Mouse (Mus musculus): Measurements from ENCODE around the gene Mt1. TPM values are rescaled to one million over a fixed set of nuclear protein-coding genes. Genes with fewer than 3 reads are reported as not detected.

The Mt1 gene
- polyA plus RNA-seq, 1 experiment from 2014 or later, result 86.0 TPM

DNA sequence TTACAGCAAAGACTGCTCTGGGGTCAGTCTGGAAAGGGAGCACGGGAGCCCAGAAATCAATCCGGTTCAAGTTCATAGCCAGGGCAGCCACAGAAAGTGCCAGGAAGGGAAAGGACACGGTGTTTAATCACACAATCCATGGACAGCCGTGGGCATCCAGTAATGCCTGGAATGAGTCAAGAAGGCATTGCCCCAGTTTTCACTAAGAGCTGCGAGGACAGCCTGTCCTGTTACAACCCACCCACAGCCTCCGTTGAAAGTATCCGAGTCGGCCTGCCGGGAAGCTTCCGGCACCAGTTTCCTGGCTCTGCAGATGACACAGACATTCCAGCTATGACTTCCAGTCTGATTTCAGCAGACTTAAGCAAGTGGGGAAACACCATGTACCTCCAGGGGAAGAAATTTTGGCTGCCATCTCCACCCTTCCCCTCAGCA lies 7.5 kb upstream of the Mt1 start:
- no peak for ATAC-seq
- Histone ChIP-seq H3K4me3 (ENCODE audit: low read depth, low read length) (no peak overlapping the region), H3K4me2 (ENCODE audit: low read length) (peak overlapping the region; percentile 95)

DNA sequence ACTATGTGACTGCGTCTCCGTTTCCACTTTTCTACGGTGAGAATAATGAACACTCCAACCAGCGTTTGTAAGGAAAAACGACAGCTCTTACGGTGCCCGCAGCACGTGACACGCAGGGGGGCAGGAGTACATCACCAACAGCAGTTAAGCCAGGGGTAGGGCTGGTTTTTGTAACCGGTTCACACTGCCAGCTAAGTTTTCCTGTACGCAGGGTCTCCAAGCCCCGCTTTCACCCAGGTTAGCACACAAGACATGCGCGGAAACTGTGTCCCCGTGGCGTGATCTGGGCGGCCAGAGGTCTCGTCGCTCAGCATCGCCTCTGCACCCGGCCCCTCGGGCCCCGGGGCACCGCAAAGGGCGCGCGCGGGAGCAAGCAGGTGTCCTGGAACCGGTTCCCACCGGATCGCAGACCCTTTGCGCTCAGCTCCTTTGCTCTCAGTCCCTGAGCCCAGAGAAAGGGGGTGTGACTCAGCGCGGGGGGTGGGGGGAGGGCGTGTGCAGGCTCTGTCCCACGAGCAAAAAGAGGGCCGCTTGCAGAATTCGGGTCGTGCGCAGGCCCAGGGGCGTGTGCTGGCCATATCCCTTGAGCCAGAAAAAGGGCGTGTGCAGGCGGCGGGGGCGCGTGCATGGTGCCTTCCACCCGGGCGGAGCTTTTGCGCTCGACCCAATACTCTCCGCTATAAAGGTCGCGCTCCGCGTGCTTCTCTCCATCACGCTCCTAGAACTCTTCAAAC lies 6.6 kb upstream of the Mt1 start, which contains the start of gene Mt2:
Gene Mt2 (plus strand): TSS at position 590 of the 734 bp plus-strand sequence.
- Histone ChIP-seq H3K27me3 (ENCODE audit: control insufficient read depth, insufficient read depth, low read depth, low read length) (peaks cover 52% of the 10 kb centered on the region), H3K4me1 (ENCODE audit: control insufficient read depth, insufficient read depth, low read length) (peaks cover 19% of the 10 kb centered on the region), H3K27ac (ENCODE audit: low read length) (no peak within 1 kb of the TSS), H3K36me3 (ENCODE audit: control insufficient read depth, insufficient read depth, low read length) (no peaks in the 10 kb centered on the region), H3K9me3 (replicated peaks; ENCODE audit: control insufficient read depth, low read length, poor library complexity, severe bottlenecking) (no peaks in the 10 kb centered on the region), H3K9ac (ENCODE audit: low read depth, low read length) (peak within 1 kb of the TSS; percentile 64), H3K4me2 (ENCODE audit: low read length) (peak within 1 kb of the TSS; percentile 95), H3K4me3 (ENCODE audit: low read depth, low read length) (peak within 1 kb of the TSS; percentile 49)
- peak; percentile 59; the same call in 1 of the 2 replicates for ATAC-seq
- under 1% methylated on average over 56 of the region's 56 CpGs for WGBS

More for the DNA sequence above, 7.5 kb upstream of the Mt1 start:
- no peaks in the 10 kb centered on the region for H3K9me3 ChIP-seq (replicated peaks; ENCODE audit: control insufficient read depth, low read length, poor library complexity, severe bottlenecking)
- peaks cover 51% of the 10 kb centered on the region for H3K27me3 ChIP-seq (ENCODE audit: control insufficient read depth, insufficient read depth, low read depth, low read length)
- H3K36me3 ChIP-seq (ENCODE audit: control insufficient read depth, insufficient read depth, low read length), result no peaks in the 10 kb centered on the region
- no peak overlapping the region for H3K9ac ChIP-seq (ENCODE audit: low read depth, low read length)
- 52% methylated on average over 10 of the region's 10 CpGs for WGBS
- H3K27ac ChIP-seq (ENCODE audit: low read length), result no peak overlapping the region
- peaks cover 19% of the 10 kb centered on the region for H3K4me1 ChIP-seq (ENCODE audit: control insufficient read depth, insufficient read depth, low read length)

DNA sequence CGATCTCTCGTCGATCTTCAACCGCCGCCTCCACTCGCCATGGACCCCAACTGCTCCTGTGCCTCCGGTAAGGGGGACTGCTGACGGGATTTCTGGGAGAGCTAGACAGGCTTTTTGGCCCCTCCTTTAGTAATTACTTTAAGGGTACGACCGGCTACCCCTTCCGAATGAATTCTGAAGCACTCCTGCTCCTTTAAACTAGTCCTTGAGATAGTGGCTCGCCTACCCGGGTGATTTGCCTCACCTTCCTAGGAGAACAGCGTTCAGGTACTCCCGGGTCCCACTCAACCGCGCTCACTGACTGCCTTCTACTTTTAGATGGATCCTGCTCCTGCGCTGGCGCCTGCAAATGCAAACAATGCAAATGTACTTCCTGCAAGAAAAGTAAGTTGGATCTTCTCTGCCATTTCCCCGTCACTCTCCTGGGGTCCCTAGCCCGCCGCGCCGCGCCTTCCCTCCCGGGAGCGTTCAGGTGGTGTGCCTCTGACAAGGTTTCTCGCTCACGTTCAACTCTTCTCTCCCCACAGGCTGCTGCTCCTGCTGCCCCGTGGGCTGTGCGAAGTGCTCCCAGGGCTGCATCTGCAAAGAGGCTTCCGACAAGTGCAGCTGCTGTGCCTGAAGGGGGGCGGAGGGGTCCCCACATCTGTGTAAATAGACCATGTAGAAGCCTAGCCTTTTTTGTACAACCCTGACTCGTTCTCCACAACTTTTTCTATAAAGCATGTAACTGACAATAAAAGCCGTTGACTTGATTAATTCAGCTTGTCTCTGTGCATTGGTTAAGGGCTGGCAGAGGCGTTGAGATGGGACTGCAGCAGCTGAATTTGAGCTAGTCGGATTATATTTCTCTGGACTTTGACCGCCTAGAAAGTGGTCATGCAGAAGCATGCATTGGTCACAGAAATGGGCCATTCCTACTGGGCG lies 5.8 kb upstream of the Mt1 start:
- 2% methylated on average over 39 of the region's 39 CpGs for WGBS
- H3K36me3 ChIP-seq (ENCODE audit: control insufficient read depth, insufficient read depth, low read length), result no peaks in the 10 kb centered on the region
- H3K4me3 ChIP-seq (ENCODE audit: low read depth, low read length), result peak overlapping the region; percentile 49
- no peaks in the 10 kb centered on the region for H3K9me3 ChIP-seq (replicated peaks; ENCODE audit: control insufficient read depth, low read length, poor library complexity, severe bottlenecking)
- no peak overlapping the region for H3K27ac ChIP-seq (ENCODE audit: low read length)
- H3K27me3 ChIP-seq (ENCODE audit: control insufficient read depth, insufficient read depth, low read depth, low read length), result peaks cover 58% of the 10 kb centered on the region
- peaks cover 19% of the 10 kb centered on the region for H3K4me1 ChIP-seq (ENCODE audit: control insufficient read depth, insufficient read depth, low read length)
- H3K9ac ChIP-seq (ENCODE audit: low read depth, low read length), result peak overlapping the region; percentile 64; the same call in 1 of the 2 replicates
- peak; percentile 22; the same call in 1 of the 2 replicates for ATAC-seq
- peak overlapping the region; percentile 95 for H3K4me2 ChIP-seq (ENCODE audit: low read length)

DNA sequence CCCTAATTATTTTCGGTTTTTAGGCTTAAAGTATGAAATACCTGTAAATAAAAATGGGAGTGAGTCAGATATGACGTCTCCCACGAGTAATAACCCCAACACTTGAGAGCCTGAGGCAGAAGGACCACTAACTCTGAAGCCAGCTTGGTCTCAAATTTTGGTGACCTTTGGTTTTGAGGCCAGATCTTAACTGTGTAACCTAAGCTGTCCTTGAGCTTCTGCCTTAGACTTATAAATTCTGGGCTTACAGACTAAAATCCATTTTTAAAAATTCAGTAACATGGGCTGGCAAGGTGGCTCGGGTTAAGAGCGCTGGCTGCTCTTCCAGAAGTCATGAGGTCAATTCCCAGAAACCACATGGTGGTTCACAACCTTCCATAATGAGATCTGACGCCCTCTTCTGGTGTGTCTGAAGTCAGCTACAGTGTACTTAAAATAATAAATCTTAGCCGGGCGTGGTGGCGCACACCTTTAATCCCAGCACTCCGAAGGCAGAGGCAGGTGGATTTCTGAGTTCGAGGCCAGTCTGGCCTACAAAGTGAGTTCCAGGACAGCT lies 5.0 kb upstream of the Mt1 start:
- Histone ChIP-seq H3K9ac (ENCODE audit: low read depth, low read length) (no peak overlapping the region), H3K4me1 (ENCODE audit: control insufficient read depth, insufficient read depth, low read length) (peaks cover 23% of the 10 kb centered on the region), H3K9me3 (replicated peaks; ENCODE audit: control insufficient read depth, low read length, poor library complexity, severe bottlenecking) (no peaks in the 10 kb centered on the region), H3K36me3 (ENCODE audit: control insufficient read depth, insufficient read depth, low read length) (no peaks in the 10 kb centered on the region), H3K4me3 (ENCODE audit: low read depth, low read length) (no peak overlapping the region), H3K4me2 (ENCODE audit: low read length) (no peak overlapping the region), H3K27ac (ENCODE audit: low read length) (no peak overlapping the region), H3K27me3 (ENCODE audit: control insufficient read depth, insufficient read depth, low read depth, low read length) (peaks cover 66% of the 10 kb centered on the region)
- 47% methylated on average over 11 of the region's 11 CpGs for WGBS
- no peak for ATAC-seq

DNA sequence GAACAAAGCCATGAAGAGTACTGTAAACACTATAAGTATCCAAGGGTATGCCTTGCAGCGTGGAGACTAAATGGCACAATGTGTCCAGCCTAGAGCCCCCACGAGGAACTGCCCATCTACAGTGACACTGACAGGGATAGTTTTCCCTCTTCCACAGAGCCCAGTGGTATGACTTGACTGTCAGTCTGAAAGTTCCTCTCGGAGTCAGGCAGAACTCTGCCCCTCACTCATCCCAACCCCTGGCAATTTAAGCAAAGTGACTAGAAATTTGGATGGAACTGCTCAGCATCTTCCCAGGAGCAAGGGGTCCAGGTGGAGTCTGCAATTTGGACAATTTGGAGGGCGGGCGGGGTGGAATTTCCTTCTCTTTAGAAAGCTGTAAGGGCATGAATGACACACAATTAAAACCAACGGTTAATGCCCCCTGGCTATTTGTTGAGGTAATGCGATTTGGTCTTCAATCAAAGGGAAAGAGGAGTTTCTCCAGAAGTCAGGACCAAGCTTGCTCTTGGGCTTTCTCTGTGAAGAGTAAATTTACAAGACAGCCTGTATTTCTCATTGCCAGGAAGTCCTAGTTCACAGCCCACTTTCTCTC lies 4.2 kb upstream of the Mt1 start:
- WGBS, result 28% methylated on average over 7 of the region's 7 CpGs
- no peak overlapping the region for H3K4me2 ChIP-seq (ENCODE audit: low read length)
- H3K4me3 ChIP-seq (ENCODE audit: low read depth, low read length), result no peak overlapping the region
- H3K9ac ChIP-seq (ENCODE audit: low read depth, low read length), result no peak overlapping the region
- no peaks in the 10 kb centered on the region for H3K36me3 ChIP-seq (ENCODE audit: control insufficient read depth, insufficient read depth, low read length)
- H3K27me3 ChIP-seq (ENCODE audit: control insufficient read depth, insufficient read depth, low read depth, low read length), result peaks cover 70% of the 10 kb centered on the region
- no peaks in the 10 kb centered on the region for H3K9me3 ChIP-seq (replicated peaks; ENCODE audit: control insufficient read depth, low read length, poor library complexity, severe bottlenecking)
- ATAC-seq, result no peak
- peaks cover 30% of the 10 kb centered on the region for H3K4me1 ChIP-seq (ENCODE audit: control insufficient read depth, insufficient read depth, low read length)
- H3K27ac ChIP-seq (ENCODE audit: low read length), result no peak overlapping the region

DNA sequence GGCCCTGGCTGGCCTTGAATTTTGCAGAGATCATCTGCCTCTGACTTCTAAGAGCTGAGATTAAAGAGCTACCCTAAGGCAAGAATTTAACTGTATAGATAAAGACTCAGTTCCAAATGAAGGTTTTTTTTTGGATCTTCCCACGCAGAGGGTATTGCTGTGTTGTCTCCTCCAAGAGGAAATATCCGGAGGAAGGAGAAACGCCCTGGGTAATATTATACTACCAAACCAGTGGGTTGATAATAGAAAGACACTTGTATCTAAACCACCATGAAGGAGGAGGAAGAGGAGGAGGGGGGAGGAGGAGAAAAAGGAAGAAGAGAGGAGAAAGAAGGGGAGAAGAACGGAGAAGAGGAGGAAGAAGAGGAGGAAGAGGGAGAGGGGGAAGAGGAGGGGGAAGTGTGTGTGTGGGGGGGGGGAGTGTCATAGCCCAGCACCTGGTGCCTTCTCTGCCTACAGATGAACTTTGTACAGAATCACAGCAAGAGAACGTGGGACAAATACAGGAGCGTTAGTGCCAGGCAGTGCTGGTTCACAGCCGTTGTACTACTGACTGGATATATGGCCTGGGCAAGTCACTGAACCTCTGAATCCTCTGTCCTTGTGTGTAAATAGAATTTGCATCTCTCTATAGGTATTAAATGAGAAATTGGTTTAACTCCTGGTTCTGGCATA lies 1.0 kb upstream of the Mt1 start:
- WGBS, result 65% methylated on average over 7 of the region's 7 CpGs
- Histone ChIP-seq H3K36me3 (ENCODE audit: control insufficient read depth, insufficient read depth, low read length) (no peaks in the 10 kb centered on the region), H3K4me2 (ENCODE audit: low read length) (no peak overlapping the region), H3K27me3 (ENCODE audit: control insufficient read depth, insufficient read depth, low read depth, low read length) (peaks cover 69% of the 10 kb centered on the region), H3K9ac (ENCODE audit: low read depth, low read length) (no peak overlapping the region), H3K4me3 (ENCODE audit: low read depth, low read length) (no peak overlapping the region), H3K4me1 (ENCODE audit: control insufficient read depth, insufficient read depth, low read length) (peaks cover 22% of the 10 kb centered on the region), H3K9me3 (replicated peaks; ENCODE audit: control insufficient read depth, low read length, poor library complexity, severe bottlenecking) (no peaks in the 10 kb centered on the region), H3K27ac (ENCODE audit: low read length) (no peak overlapping the region)
- no peak for ATAC-seq

DNA sequence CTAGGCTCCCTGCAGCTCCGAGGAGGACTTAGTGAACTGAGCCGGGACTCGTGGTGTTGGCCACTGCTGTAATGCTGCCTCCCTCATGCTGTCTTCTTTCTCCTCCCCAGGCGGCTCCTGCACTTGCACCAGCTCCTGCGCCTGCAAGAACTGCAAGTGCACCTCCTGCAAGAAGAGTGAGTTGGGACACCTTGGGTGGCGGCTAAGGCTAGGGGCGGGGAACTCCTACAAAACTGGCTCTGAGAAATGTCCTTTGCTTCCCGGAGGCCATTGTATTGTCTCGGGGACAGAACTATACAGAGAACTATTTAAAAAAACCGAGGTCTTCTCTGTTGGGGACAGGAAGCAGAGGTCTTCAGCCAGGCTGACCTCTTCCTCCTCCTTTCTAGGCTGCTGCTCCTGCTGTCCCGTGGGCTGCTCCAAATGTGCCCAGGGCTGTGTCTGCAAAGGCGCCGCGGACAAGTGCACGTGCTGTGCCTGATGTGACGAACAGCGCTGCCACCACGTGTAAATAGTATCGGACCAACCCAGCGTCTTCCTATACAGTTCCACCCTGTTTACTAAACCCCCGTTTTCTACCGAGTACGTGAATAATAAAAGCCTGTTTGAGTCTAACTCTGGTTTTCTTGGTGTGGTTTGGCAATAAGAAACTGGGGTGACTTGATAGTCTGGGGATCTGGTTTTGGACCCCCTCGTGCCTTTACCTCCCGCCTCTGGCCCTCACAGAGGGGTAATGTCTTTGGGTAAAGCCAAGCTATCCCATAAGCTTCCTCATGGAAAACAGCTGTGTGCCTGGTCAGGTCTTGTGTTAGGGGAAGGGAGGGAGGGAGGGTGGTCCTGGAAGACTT lies 1.1 kb downstream of the Mt1 start:
- peak overlapping the region; percentile 31 for H3K4me3 ChIP-seq (ENCODE audit: low read depth, low read length)
- peaks cover 70% of the 10 kb centered on the region for H3K27me3 ChIP-seq (ENCODE audit: control insufficient read depth, insufficient read depth, low read depth, low read length)
- peak overlapping the region; percentile 82 for H3K4me2 ChIP-seq (ENCODE audit: low read length)
- H3K36me3 ChIP-seq (ENCODE audit: control insufficient read depth, insufficient read depth, low read length), result no peaks in the 10 kb centered on the region
- H3K4me1 ChIP-seq (ENCODE audit: control insufficient read depth, insufficient read depth, low read length), result peaks cover 22% of the 10 kb centered on the region
- H3K27ac ChIP-seq (ENCODE audit: low read length), result no peak overlapping the region
- H3K9ac ChIP-seq (ENCODE audit: low read depth, low read length), result peak overlapping the region; percentile 33; the same call in 1 of the 2 replicates
- ATAC-seq, result no peak
- WGBS, result 2% methylated on average over 25 of the region's 25 CpGs
- no peaks in the 10 kb centered on the region for H3K9me3 ChIP-seq (replicated peaks; ENCODE audit: control insufficient read depth, low read length, poor library complexity, severe bottlenecking)

DNA sequence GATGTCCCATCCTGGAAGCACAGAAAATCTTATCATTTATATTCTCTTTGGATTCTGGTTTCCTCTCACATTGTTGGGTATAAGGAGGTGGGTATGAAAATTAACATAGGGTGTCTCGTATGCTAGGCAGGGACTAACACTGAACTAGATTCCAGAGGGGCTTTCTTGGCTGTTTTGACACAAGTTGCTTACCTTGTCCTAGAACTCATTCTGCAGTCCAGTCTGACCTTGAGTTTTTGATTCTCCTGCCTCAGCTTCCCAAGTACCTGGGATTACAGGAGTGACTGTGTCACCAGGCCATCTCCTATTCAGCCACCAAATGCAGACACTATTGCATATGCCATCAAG lies 1.7 kb downstream of the Mt1 start:
- H3K4me3 ChIP-seq (ENCODE audit: low read depth, low read length), result no peak overlapping the region
- H3K9ac ChIP-seq (ENCODE audit: low read depth, low read length), result no peak overlapping the region
- H3K36me3 ChIP-seq (ENCODE audit: control insufficient read depth, insufficient read depth, low read length), result no peaks in the 10 kb centered on the region
- H3K4me2 ChIP-seq (ENCODE audit: low read length), result no peak overlapping the region
- H3K9me3 ChIP-seq (replicated peaks; ENCODE audit: control insufficient read depth, low read length, poor library complexity, severe bottlenecking), result no peaks in the 10 kb centered on the region
- no peak for ATAC-seq
- WGBS, result 89% methylated on average over 1 of the region's 1 CpGs
- H3K27me3 ChIP-seq (ENCODE audit: control insufficient read depth, insufficient read depth, low read depth, low read length), result peaks cover 73% of the 10 kb centered on the region
- peaks cover 22% of the 10 kb centered on the region for H3K4me1 ChIP-seq (ENCODE audit: control insufficient read depth, insufficient read depth, low read length)
- H3K27ac ChIP-seq (ENCODE audit: low read length), result no peak overlapping the region

Measured in midbrain, embryonic 16.5 days (tissue).